Mouse (Mus musculus) ovary, adult 2 months (tissue): ENCODE data around the gene Gm14139. TPM values are rescaled to one million over a fixed set of nuclear protein-coding genes. Genes with fewer than 3 reads are reported as not detected.

Source experiments
- polyA plus RNA-seq: library from polyadenylated mRNA; depleted of rRNA; stranded (reverse); fragments of >200 nt; gene quantifications from 2 replicates; pipeline ENCODE4 v1.2.3, GENCODE M21; 2012; rRNA removed

Gene Gm14139
- not detected in 2 replicates for polyA plus RNA-seq

GRCm38 (mm10) chr2:150181570-150181999 lies at the start of gene Gm14139:
Gene Gm14139 (plus strand): TSS chr2:150181755.

GRCm38 (mm10) chr2:150136435-150136897 lies 45.1 kb upstream of the Gm14139 start, which contains the start of gene Zfp120:
Gene Zfp120 (minus strand): TSS chr2:150136708.

GRCm38 (mm10) chr2:150179579-150179978 lies 2.0 kb upstream of the Gm14139 start, which contains the start of gene Gm10770:
Gene Gm10770 (minus strand): TSS chr2:150179679.

GRCm38 (mm10) chr2:150217600-150218362 lies 36.2 kb downstream of the Gm14139 start, which contains the start of gene Zfp937:
Gene Zfp937 (plus strand): TSS chr2:150218073.

Other genes with a start within 250 kb of the Gm14139 start
- 0.56 and 1.1 TPM in 2 replicates for gene Zfp120, start 45.0 kb upstream of the Gm14139 start, polyA plus RNA-seq
- not detected in 2 replicates for gene Gm10770, start 2.1 kb upstream of the Gm14139 start, polyA plus RNA-seq
- 0.31 and 0.35 TPM in 2 replicates for gene Zfp937, start 36.3 kb downstream of the Gm14139 start, polyA plus RNA-seq
- 0.14 TPM in 1 of 2 replicates, not detected in the other for gene Gm21994, start 73.8 kb downstream of the Gm14139 start, polyA plus RNA-seq
- gene Gm14124, start 75.8 kb downstream of the Gm14139 start, polyA plus RNA-seq: not detected in 2 replicates
- not detected in 2 replicates for gene Gm10130, start 141.9 kb downstream of the Gm14139 start, polyA plus RNA-seq
- gene 3300002I08Rik, start 181.0 kb downstream of the Gm14139 start, polyA plus RNA-seq: 1.5 TPM in 2 replicates